Mouse (Mus musculus): ENCODE results near the gene Atoh7.

Gene Atoh7

DNA sequence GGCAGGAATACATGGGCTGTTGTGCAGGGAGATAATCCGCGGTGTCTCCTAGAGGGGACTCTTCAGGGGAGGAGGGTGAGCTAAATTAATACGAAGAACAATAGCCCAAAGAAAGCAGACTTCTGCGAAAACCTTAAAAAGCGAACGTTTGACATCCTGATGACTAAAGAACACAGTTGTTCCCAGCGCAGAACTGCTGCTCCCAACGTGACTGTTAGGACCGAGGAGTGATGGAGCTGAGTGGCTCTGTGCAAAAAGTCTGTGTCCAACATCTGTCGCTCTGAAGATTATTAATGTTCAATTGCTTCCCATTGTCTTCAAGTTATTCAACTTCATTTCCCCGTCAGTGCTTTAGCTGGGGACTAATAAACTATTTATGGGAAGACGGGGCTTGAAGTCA, 1.3 kb upstream of the Atoh7 start:
- DNase-seq (ENCODE audit: low read depth in 1 of 2, low spot score in 2 of 2), result no peak

DNA sequence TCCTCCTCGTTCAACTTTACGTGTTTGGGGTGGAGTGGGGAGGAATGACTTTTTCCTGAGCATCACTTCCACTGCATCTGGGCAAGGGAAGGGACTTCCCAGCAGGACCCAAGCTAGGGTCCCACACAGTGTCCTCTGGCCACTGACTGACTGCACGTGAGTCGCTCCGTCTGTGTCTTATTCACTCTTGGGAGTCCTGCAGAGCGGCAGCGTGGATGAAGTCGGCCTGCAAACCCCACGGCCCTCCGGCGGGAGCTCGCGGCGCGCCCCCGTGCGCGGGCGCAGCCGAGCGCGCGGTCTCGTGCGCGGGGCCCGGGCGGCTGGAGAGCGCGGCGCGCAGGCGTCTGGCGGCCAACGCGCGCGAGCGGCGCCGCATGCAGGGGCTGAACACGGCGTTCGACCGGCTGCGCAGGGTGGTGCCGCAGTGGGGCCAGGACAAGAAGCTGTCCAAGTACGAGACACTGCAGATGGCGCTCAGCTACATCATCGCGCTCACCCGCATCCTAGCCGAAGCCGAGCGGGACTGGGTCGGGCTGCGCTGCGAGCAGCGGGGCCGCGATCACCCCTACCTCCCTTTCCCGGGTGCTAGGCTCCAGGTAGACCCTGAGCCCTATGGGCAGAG, 601 bp downstream of the Atoh7 start:
- no peak for DNase-seq (ENCODE audit: low read depth in 1 of 2, low spot score in 2 of 2)

DNA sequence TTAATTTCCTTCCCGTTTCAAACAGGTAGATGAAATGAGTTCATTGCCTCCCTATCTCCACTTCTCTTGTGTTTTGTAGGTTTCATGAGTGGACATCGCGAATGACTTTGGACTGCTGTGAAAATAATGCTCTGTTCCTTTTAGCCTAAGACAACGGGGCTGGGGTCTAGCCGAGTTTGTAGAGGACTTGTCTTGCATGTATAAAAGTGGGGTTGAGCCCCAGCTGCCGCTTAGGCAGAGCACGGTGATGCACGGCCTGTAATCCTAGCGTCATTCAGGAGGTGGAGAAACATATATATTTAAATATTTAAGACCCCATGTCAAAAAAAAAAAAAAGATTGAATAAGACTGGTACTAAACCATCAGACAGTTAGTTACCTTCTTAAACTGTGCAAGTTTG, 1.2 kb downstream of the Atoh7 start:
- no peak for DNase-seq (ENCODE audit: low read depth in 1 of 2, low spot score in 2 of 2)

DNA sequence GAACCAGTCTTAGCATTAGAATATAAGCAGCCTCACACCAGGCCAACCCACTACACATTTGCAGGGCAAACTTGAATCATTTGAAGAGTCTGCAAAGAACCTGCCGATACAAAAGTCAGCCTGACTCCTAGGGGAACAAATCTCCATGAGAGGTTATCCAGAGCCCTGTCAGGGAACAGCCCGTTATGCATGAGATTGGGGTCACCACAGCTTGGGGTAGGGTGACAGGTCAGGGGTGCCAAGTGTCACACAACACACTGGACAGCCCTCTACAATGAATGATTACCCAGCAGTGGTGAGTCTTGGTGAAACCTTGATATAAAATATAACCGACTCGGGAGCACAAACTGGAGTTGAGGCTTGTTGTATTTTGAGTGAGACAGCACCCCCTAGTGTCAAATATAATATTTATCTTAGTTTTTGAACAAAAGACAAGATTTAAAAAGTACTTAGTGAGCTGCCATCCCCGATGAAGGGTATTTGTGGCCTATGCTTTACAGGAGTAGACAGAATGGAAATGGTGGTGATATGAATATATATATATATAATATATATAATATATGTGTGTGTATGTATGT, 13.7 kb downstream of the Atoh7 start:
- no peak for DNase-seq (ENCODE audit: low read depth in 1 of 2, low spot score in 2 of 2)

DNA sequence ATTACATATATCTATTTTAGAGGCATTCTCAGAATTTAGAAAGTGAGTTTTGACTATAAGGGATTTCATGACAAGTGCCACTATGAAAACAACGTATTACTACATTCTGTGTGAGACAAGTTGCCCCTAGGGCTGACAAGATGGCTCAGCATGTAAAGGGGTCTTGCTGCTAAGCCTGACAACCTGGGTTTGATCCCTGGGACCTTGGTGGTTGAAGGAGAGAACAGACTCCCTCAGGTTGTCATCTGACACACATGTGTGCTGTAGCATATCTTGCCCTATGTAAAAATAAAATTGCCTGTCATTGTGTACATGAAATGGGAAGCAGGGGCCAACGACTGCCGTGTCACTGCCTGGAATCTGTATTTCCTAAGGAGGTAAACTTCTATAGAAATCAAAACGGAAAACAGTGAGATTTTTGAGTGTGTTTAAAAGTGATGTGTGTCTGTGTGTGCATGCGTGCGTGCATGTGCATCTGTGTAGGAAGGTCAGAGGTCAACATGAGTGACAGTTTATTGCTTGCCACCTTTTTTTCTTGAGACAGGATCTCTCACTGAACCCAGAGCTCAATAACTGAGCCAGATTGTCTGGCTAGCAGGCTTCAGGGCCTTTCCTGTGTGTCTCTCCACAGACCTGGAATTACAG, 14.4 kb downstream of the Atoh7 start:
- no peak for DNase-seq (ENCODE audit: low read depth in 1 of 2, low spot score in 2 of 2)

DNA sequence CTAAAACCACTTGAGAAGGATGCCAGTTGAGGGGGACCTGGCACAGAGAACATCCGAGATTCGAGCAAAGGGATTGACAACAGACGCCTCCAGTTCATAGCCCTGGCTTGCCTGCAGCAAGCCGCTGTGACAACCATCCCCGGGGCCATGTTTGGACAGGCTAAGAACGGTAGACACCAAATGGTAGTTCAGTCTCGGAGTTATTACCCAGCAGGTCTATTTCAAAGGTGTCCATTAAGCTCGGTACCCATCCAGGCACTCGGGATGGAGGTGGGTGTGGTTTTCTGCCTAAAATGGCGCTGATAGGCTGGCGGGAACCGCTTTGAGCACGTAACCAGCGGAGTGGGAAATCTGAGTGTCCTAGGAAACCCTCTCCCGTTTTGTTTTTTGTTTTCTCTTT, 16.4 kb downstream of the Atoh7 start:
- DNase-seq (ENCODE audit: low read depth in 1 of 2, low spot score in 2 of 2), result no peak

DNA sequence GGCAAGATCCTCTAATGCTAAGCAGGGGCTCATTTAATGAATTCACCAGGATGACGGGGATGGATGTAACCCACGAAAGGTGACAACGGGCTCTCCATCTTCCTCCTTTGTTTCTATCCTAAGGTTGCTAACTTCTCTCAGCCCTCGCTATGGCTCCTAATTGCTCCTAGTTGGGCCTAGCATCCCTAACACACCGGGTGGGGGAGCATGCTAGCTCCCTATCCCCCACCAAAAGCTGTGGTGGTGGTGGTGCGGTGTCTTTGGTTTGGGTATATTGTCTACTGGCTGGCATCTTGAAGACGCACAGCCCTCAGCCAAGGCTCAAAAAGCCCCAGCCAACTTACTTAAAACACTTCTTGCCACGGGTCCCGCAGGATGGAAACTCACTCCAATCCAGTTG, 16.9 kb downstream of the Atoh7 start:
- DNase-seq (ENCODE audit: low read depth in 1 of 2, low spot score in 2 of 2), result no peak

DNA sequence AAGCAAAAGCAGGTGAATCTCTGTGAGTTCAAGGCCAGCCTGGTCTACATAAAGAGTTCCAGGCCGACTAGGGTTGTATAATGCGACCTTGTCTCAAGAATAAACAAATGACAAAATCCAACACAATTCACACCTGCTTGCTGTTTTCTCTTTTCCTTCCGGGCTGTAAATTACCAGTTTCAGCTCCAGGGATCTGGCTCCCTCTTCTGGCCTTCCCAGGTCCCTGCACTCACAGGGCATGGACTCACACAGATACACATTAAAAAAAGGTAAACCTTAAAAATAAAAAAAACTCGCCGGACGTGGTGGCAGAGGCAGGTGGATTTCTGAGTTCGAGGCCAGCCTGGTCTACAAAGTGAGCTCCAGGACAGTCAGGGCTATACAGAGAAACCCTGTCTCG, 18.1 kb downstream of the Atoh7 start:
- no peak for DNase-seq (ENCODE audit: low read depth in 1 of 2, low spot score in 2 of 2)

DNA sequence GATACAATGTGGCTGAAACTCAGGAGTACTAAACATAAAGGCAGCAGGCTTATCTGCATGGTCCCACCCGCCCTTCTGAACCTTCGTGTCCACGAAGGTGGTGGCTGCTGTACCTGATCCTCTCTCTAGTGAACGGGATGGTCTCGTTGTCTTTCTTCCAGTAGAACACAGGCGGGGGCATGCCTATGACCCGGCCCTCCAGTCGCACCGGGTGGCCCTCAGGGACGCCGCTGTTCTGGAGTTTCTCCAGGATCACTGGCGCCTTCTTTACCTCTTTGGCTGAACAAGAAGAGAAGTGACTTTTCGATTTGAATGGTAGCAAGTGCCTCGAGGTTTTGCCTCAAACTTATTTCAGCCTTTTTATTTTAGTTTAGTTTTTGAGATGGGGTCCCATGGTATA, 20.5 kb downstream of the Atoh7 start:
- DNase-seq (ENCODE audit: low read depth in 1 of 2, low spot score in 2 of 2), result no peak

DNA sequence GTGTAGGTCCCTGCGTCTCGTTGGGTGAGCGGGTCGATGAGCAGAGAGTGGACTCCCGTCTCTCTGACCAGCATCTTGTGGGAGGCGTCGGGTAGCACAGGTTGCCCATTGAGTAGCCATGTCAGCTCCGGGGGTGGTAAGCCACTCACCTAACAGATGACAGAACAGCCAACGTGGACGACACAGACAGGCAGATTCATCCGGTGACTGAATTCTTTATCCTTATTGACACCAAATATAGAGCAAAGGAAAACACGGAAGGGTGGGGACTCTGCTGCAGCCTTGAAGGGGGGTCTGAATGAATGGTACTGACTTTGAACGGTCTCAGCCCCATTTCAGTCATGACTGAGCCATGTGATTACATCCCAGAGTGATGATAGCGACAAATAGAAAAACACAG, 22.5 kb downstream of the Atoh7 start:
- DNase-seq (ENCODE audit: low read depth in 1 of 2, low spot score in 2 of 2), result no peak

DNA sequence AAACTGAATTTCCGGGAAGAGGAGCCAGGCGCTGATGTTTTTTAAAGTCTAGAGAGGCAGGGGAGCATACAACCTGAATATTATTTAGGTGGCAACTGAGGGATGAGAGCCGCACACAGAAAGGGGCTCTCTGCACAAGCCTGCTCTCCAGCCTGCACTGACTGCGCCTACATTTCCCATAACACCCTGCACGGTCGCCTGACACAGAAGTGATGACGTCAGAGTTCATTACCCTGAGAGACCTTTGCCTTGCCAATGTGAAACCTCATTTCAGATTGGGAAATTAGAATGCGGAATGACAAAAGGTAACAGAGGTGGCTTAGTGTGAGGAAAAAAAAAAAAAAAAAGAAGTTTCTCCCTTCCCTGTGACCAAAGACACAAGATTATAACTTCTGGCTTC, 23.1 kb downstream of the Atoh7 start:
- DNase-seq (ENCODE audit: low read depth in 1 of 2, low spot score in 2 of 2), result no peak

DNA sequence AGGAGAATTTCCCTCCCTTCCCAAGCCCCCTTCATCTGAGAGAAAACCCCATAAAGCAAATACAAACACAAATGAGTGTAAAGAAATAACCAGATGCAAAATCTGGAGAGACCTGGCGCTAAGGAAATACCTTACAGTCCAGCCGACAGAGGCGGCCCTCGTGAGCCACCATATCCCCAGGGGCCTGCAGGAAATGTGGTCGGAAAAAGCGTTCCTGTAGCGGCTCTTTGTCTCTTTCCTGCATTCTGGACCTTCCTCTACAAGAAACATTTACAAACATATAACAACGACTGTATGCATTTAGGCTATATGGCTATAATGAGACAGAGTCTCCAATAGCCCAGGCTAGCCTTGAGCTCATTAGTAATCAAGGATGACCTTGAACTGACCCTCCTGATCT, 23.7 kb downstream of the Atoh7 start:
- DNase-seq (ENCODE audit: low read depth in 1 of 2, low spot score in 2 of 2), result no peak

DNA sequence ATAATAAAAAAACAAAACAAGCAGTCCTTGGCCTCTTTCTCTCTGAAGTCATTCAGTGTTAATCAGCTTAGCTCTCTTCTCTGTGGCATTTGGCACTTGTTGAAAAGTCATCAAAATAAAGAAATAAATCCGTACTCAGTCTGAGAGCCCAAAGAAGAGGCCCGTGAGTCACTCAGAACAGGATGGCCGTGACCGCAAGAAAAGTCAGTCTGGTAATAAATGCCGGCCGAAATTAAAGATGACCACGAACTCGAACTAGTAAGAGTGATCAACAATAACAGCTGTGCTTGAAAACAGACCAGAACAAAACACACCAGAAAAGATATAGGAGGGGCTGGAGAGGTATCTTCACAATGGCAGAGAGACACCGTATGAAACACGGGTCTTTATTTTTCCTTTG, 24.6 kb downstream of the Atoh7 start:
- DNase-seq (ENCODE audit: low read depth in 1 of 2, low spot score in 2 of 2), result no peak

DNA sequence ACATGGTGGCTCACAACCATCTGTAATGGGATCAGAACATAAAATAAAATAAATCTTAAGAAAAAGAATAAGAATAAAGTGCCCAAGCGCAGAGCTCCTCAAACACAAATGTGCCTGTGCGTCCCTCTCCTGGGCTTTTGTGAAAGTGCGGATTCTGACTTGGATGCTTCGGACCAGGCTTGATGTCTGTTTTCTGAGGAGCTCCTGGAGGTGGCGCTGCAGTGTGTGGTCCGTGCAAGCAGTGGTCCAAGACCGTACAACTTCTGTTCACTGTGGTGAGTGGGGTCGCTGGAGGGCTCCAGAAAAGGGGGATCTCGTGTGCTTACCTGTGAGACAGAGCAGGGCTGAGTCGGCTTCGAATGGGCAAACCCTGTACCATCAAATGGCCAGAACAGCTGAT, 25.9 kb downstream of the Atoh7 start:
- DNase-seq (ENCODE audit: low read depth in 1 of 2, low spot score in 2 of 2), result no peak

DNA sequence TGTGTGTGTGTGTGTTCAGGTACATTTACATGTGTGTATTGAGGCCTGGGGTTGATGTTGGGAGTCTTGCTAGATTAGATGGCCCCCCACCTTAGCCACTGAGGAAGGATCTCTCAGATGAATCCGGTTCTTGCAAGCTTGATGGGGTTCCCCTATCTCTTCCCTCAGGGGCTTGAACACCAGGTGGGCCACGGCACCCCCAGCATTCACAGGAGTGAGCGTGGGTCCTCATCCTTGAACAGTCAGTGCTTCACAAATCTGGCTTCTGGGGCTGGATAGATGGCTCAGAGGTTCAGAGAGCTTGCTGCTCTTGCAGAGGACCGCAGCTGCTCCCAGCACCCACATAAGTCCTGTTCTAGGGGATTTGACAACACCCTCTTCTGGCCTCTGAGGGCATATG, 26.7 kb downstream of the Atoh7 start:
- DNase-seq (ENCODE audit: low read depth in 1 of 2, low spot score in 2 of 2), result no peak

DNA sequence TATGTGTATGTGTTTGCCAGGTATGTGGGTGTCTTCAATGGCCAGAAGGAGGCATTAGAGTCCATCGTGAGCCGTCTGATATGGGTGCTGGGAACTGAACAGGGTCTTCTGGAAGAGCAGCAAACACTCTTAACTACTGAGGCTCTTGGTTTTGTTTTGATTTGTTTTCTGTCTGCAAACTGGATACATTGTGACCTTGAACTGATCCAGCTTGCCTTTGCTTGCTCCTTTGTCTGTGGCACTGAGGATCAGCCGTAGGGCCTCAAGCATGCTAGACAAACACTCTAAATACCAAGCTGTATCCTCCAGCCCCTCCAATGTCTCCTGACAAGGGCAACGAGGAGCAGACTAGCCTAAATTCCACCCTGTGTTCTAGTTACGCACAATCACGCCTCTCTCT, 27.7 kb downstream of the Atoh7 start:
- DNase-seq (ENCODE audit: low read depth in 1 of 2, low spot score in 2 of 2), result no peak

DNA sequence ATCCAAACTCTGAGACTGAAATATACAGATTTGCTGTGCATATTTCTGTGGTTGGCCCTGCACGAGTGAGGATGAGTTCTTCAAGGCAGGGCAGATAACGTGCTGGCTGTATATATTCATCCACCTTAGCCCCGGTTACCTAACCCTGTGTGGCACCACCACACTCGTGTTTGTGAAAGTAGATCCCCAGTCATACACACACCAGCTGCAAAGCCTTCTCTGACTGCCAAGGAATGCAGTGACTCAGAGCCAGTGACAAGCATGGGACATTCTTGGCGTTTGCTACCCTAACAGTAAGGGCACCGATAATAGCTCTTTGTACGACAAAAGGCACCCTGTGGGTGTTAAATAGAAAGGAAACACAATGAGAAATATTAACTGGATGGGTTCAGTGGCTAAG, 28.8 kb downstream of the Atoh7 start:
- DNase-seq (ENCODE audit: low read depth in 1 of 2, low spot score in 2 of 2), result no peak

DNA sequence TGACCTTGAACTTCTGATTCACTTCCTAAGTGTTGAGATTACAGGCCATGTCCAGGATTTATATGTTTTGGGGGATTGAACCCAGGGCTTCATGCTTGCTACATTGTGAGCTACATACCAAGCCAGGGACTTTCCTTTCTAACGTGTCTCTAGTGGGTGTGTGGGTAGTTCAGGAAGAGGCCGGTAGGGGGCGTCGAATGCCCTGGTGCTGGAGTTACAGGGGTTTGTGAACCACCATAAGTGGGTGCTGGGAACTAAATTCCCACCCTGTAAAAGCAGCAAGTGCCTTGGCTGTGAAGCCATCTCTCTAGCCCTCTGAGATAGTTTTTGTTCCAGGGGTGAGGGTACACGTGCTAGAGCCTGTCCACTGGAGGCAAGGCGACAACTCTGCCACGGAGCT, 31.0 kb downstream of the Atoh7 start:
- no peak for DNase-seq (ENCODE audit: low read depth in 1 of 2, low spot score in 2 of 2)

DNA sequence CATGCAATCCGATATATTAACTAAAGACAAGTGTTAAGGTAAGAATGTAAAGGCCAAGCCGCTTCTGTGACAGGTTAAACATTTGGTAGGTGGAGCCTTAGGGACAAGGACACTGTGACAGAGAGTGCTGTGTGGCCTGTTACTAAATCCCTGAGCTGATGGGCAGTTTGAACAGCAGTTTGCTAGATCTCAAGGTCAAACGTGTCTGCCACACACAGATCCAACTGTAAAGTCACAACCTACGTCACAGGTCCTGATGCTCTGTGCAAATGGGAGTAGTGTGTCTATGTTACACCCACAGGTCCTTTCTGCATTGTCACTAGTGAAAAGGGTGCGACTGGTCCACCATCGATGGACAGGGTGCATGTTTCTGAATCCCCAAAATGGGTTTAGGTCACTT, 32.9 kb downstream of the Atoh7 start:
- DNase-seq (ENCODE audit: low read depth in 1 of 2, low spot score in 2 of 2), result no peak

DNA sequence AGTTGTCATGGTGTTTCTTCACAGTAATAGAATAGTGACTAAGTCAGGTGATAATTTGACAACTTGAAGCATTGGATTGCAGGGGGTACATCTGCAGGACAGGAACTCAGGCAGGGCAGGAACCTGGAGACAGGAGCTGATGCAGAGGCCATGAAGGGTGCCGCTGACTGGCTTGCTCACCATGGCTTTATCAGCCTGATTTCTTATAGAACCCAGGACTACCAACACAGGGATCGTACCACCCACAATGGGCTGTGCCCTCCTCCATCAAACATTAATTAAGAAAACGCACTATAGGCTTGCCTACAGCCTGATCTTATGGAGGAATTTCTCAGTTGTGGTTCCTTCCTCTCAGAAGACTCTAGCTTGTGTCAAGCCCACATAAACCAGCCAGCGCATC, 33.9 kb downstream of the Atoh7 start:
- DNase-seq (ENCODE audit: low read depth in 1 of 2, low spot score in 2 of 2), result no peak

DNA sequence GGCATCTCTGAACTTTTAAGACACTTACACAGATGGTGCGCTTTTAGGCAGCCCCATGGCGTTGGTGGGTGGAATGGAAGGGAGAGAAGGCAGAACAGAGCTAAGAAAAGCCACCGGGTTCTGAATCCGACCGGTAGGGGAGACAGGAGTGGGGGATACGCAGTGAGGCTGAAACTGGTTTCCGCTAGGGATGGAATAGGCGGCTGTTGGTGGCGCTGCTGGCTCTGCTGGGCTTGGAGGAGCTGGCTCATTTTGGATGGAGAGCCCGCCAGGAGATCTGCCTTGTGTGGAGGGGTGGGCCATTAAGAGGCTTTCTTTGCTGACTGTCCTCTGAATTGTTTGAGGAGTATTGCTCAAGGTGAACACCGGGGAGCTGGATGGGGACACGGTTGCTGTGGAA, 36.2 kb downstream of the Atoh7 start:
- no peak for DNase-seq (ENCODE audit: low read depth in 1 of 2, low spot score in 2 of 2)

DNA sequence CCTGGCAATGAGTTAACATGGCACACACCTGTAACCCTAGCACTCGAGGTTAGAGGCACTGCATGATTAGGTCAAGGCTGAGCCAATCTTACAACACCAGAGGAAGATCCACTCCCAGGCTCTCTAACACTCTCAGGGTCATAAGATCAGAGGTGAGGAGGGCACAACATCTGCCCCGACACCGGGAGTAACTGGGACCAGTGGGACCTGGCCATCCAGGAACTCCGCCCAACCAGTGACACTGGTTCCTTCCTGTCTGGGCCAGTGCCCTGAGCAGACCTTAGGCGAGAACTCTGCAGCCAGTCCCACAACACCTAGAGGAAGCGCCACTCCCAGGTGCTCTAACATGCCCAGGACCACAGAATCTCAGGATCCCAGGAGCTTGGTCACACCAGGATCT, 37.0 kb downstream of the Atoh7 start:
- DNase-seq (ENCODE audit: low read depth in 1 of 2, low spot score in 2 of 2), result no peak

DNA sequence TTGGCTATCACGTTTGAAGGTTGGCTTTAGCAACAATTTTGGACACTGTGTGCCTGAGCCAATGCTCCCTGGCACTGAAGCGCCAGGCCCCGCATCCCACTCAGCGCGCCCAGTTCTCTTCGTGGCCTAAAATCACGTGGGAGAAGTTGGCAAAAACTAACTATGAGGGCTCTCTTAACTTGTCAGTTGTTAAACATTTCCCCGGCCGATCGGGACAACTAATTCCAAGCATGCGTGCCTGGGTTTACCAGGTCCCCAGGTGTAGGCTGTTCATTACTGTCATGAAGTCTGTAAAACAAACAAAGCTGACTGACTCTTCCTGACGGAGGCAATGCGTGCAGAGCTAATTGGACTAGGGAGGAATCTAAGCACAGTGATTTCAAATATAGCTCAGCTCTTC, 43.2 kb downstream of the Atoh7 start:
- DNase-seq (ENCODE audit: low read depth in 1 of 2, low spot score in 2 of 2), result no peak

Measured in monocyte, adult 2 months (primary cell).